Comparison of ENCODE assay signal across 12 mouse cellular contexts in the genomic region with DNA sequence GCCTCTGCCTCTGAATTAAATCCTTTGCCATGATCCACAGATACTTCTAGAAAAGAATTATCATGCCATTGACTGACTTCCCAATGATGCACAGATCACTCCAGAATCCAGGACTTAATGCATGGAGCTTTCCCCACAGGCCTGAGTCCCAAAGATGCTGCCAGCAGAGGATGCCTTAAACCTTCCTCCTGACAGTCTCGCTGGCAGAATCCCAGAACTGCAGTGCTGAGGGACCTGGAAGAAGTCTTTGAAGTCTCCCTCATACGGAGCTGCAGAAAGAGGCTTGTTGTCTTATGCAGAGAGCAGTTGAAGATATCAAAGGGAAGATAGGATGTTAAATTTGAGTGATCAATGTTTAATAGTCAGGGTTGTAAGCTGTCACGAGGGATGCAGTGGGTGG.
A peak's percentile ranks its signal among the peaks of the same experiment; 100 is the strongest.
DNase-seq lines count a peak whose midpoint lies in the region; ATAC-seq and TF ChIP-seq lines count a peak whose summit lies in the region.
"Had no signal": no experiment of that assay in that cellular context is flagged by ENCODE, and none has a peak within 500 bp of the region (broad histone marks: within the 10 kb centered on the region; RNA-seq: fewer than 3 reads in every experiment).

No protein-coding gene starts in this region.

- no peak overlapping the region for H3K4me2 ChIP-seq in kidney, embryonic 16.5 days (replicated peaks; ENCODE audit: low read depth, low read length)
- H3K4me2 ChIP-seq in embryonic facial prominence, embryonic 11.5 days (ENCODE audit: low read depth, low read length) = no peak overlapping the region
- H3K4me2 ChIP-seq in hindbrain, embryonic 13.5 days = no peak overlapping the region
- H3K4me2 ChIP-seq in midbrain, postnatal 0 days (ENCODE audit: low read depth, low read length, poor library complexity, severe bottlenecking) = no peak overlapping the region

- WGBS in kidney, embryonic 16.5 days = 55% methylated on average over 3 of the region's 3 CpGs
- 49% methylated on average over 3 of the region's 3 CpGs for WGBS in embryonic facial prominence, embryonic 11.5 days
- 53% methylated on average over 3 of the region's 3 CpGs for WGBS in hindbrain, embryonic 13.5 days
- WGBS in midbrain, postnatal 0 days = 17% methylated on average over 3 of the region's 3 CpGs

- H3K27me3 ChIP-seq in kidney, embryonic 16.5 days (ENCODE audit: insufficient read depth, low read length) = no peaks in the 10 kb centered on the region
- no peaks in the 10 kb centered on the region for H3K27me3 ChIP-seq in embryonic facial prominence, embryonic 11.5 days (ENCODE audit: control insufficient read depth, insufficient read depth, low read length)
- no peaks in the 10 kb centered on the region for H3K27me3 ChIP-seq in hindbrain, embryonic 13.5 days
- H3K27me3 ChIP-seq in midbrain, postnatal 0 days (ENCODE audit: insufficient read depth, low read length) = no peaks in the 10 kb centered on the region
- H3K27me3 ChIP-seq: heart, embryonic 13.5 days; liver, embryonic 15.5 days; neural tube, embryonic 12.5 days had no signal

- TF ChIP-seq CTCF in midbrain, postnatal 0 days (IDR thresholded peaks at IDR 0.05) = peak; percentile 22; the same call in 1 of the 2 replicates

- ATAC-seq in kidney, embryonic 16.5 days (ENCODE audit: low FRiP score, low TSS enrichment) = no peak
- no peak for ATAC-seq in embryonic facial prominence, embryonic 11.5 days (replicated peaks; ENCODE audit: insufficient number of reproducible peaks, low FRiP score, low TSS enrichment, low read depth)
- no peak for ATAC-seq in hindbrain, embryonic 13.5 days (ENCODE audit: low FRiP score)
- ATAC-seq in midbrain, postnatal 0 days (ENCODE audit: low FRiP score) = no peak

- H3K27ac ChIP-seq in kidney, embryonic 16.5 days (ENCODE audit: low read length) = peak overlapping the region; percentile 92; the same call in 1 of the 2 replicates
- peak overlapping the region; percentile 89; the same call in 1 of the 2 replicates for H3K27ac ChIP-seq in embryonic facial prominence, embryonic 11.5 days (replicated peaks; ENCODE audit: low read depth, low read length)
- peak overlapping the region; percentile 84; the same call in 1 of the 2 replicates for H3K27ac ChIP-seq in hindbrain, embryonic 13.5 days
- H3K27ac ChIP-seq in midbrain, postnatal 0 days (ENCODE audit: low read depth, low read length) = 0 out of 2 replicates have a peak overlapping the region, but pooled peaks have one; percentile 7
- H3K27ac ChIP-seq: liver, embryonic 15.5 days had no signal

- no peak for DNase-seq in kidney, adult 9 months
- no peak for DNase-seq in embryonic facial prominence, embryonic 11.5 days (ENCODE audit: low spot score)
- no peak for DNase-seq in midbrain, postnatal 0 days (ENCODE audit: low spot score)
- no peak for DNase-seq in layer of hippocampus, adult 11-12 months (ENCODE audit: low spot score)
- no peak for DNase-seq in layer of hippocampus, adult 9-10 months (ENCODE audit: low spot score)
- DNase-seq: adrenal gland, adult 8-10 months had no signal

- no peaks in the 10 kb centered on the region for H3K9me3 ChIP-seq in kidney, embryonic 16.5 days (ENCODE audit: low read length)
- no peaks in the 10 kb centered on the region for H3K9me3 ChIP-seq in embryonic facial prominence, embryonic 11.5 days (replicated peaks; ENCODE audit: control insufficient read depth, low read length)
- no peaks in the 10 kb centered on the region for H3K9me3 ChIP-seq in hindbrain, embryonic 13.5 days
- H3K9me3 ChIP-seq in midbrain, postnatal 0 days (ENCODE audit: low read length) = no peaks in the 10 kb centered on the region
- H3K9me3 ChIP-seq: heart, embryonic 13.5 days; liver, embryonic 15.5 days; neural tube, embryonic 12.5 days had no signal

- no peak overlapping the region for H3K9ac ChIP-seq in kidney, embryonic 16.5 days (replicated peaks; ENCODE audit: low read length)
- H3K9ac ChIP-seq in embryonic facial prominence, embryonic 11.5 days (replicated peaks; ENCODE audit: low read length) = no peak overlapping the region
- H3K9ac ChIP-seq in hindbrain, embryonic 13.5 days = no peak overlapping the region
- H3K9ac ChIP-seq in midbrain, postnatal 0 days (replicated peaks; ENCODE audit: low read length, poor library complexity, severe bottlenecking) = no peak overlapping the region
- H3K9ac ChIP-seq: liver, embryonic 15.5 days; neural tube, embryonic 12.5 days had no signal

- no peak overlapping the region for H3K4me3 ChIP-seq in kidney, embryonic 16.5 days (ENCODE audit: low read length)
- no peak overlapping the region for H3K4me3 ChIP-seq in embryonic facial prominence, embryonic 11.5 days (ENCODE audit: low read depth, low read length)
- H3K4me3 ChIP-seq in hindbrain, embryonic 13.5 days = no peak overlapping the region
- H3K4me3 ChIP-seq in midbrain, postnatal 0 days (ENCODE audit: low read depth, low read length) = no peak overlapping the region
- H3K4me3 ChIP-seq: erythroblast, embryonic 14.5 days; liver, embryonic 15.5 days; neural tube, embryonic 12.5 days had no signal

- peaks cover 47% of the 10 kb centered on the region for H3K4me1 ChIP-seq in kidney, embryonic 16.5 days (ENCODE audit: insufficient read depth, low read length)
- H3K4me1 ChIP-seq in embryonic facial prominence, embryonic 11.5 days (ENCODE audit: control insufficient read depth, insufficient read depth, low read length) = peaks cover 18% of the 10 kb centered on the region
- H3K4me1 ChIP-seq in hindbrain, embryonic 13.5 days (replicated peaks) = peaks cover 51% of the 10 kb centered on the region
- peaks cover 16% of the 10 kb centered on the region for H3K4me1 ChIP-seq in midbrain, postnatal 0 days (ENCODE audit: insufficient read depth, low read length)

- no peaks in the 10 kb centered on the region for H3K36me3 ChIP-seq in kidney, embryonic 16.5 days (ENCODE audit: insufficient read depth, low read length)
- no peaks in the 10 kb centered on the region for H3K36me3 ChIP-seq in embryonic facial prominence, embryonic 11.5 days (replicated peaks; ENCODE audit: control insufficient read depth, insufficient read depth, low read depth, low read length)
- H3K36me3 ChIP-seq in hindbrain, embryonic 13.5 days = no peaks in the 10 kb centered on the region
- no peaks in the 10 kb centered on the region for H3K36me3 ChIP-seq in midbrain, postnatal 0 days (ENCODE audit: insufficient read depth, low read length)
- H3K36me3 ChIP-seq: heart, embryonic 13.5 days; liver, embryonic 15.5 days; neural tube, embryonic 12.5 days had no signal

Comparison
In these comparisons a context has a peak if more than half of its experiments do, and no peak if none do; other contexts are left out.
1. H3K27ac ChIP-seq: peak in every context shown above with its lines; median percentile 92 in kidney, embryonic 16.5 days; 89 in embryonic facial prominence, embryonic 11.5 days; 84 in hindbrain, embryonic 13.5 days; 7 in midbrain, postnatal 0 days.